Mouse (Mus musculus) ES-CJ7 (cell line): ENCODE results near the gene Gvin1.
"Not testable (repeated sequence)": the region's sequence is repeated elsewhere in the genome, so short reads cannot be mapped to it uniquely, and the experiment has no call there.

Experiments used
- DNase-seq: peaks from one replicate; pipeline ENCODE4 v3.0.0; 2011; ENCODE audit warnings: low read depth, low spot score

Gene Gvin1

GRCm38 (mm10) chr7:106215177-106215576 lies at the start of gene Gvin1:
Gvin1 (minus strand) TSS chr7:106215326.
- DNase-seq, result not testable (repeated sequence)

- no peak for DNase-seq
Observed at GRCm38 (mm10) chr7:106251844-106252517, 36.9 kb upstream of the Gvin1 start.

- no peak for DNase-seq
Observed at GRCm38 (mm10) chr7:106248922-106249321, 33.8 kb upstream of the Gvin1 start.

GRCm38 (mm10) chr7:106248245-106248644 lies 33.1 kb upstream of the Gvin1 start:
- DNase-seq, result no peak

GRCm38 (mm10) chr7:106245601-106246000 lies 30.5 kb upstream of the Gvin1 start:
- no peak for DNase-seq

GRCm38 (mm10) chr7:106240484-106241275 lies 25.6 kb upstream of the Gvin1 start:
- DNase-seq, result peak; percentile 2

- DNase-seq, result no peak
Observed at GRCm38 (mm10) chr7:106237192-106237465, 22.0 kb upstream of the Gvin1 start.

- no peak for DNase-seq
Observed at GRCm38 (mm10) chr7:106236327-106237191, 21.4 kb upstream of the Gvin1 start.

GRCm38 (mm10) chr7:106235596-106235995 lies 20.5 kb upstream of the Gvin1 start:
- DNase-seq, result no peak

GRCm38 (mm10) chr7:106215910-106216309 lies 784 bp upstream of the Gvin1 start:
- not testable (repeated sequence) for DNase-seq

GRCm38 (mm10) chr7:106213770-106214169 lies 1.4 kb downstream of the Gvin1 start:
- DNase-seq, result not testable (repeated sequence)

GRCm38 (mm10) chr7:106206630-106207029 lies 8.5 kb downstream of the Gvin1 start:
- DNase-seq, result not testable (repeated sequence)

GRCm38 (mm10) chr7:106177065-106177464 lies 38.1 kb downstream of the Gvin1 start:
- not testable (repeated sequence) for DNase-seq

GRCm38 (mm10) chr7:106145013-106145754 lies 69.9 kb downstream of the Gvin1 start:
- not testable (repeated sequence) for DNase-seq

GRCm38 (mm10) chr7:106141128-106141895 lies 73.8 kb downstream of the Gvin1 start:
- not testable (repeated sequence) for DNase-seq

GRCm38 (mm10) chr7:106117090-106117948 lies 97.8 kb downstream of the Gvin1 start:
- not testable (repeated sequence) for DNase-seq
